16 mouse cellular contexts compared by ENCODE assay signal in genomic region chr1:87394594-87394993, GRCm38 (mm10). TPM values are rescaled to one million over a fixed set of nuclear protein-coding genes. Genes with fewer than 3 reads are reported as not detected.
A peak's percentile ranks its signal among the peaks of the same experiment; 100 is the strongest.
DNase-seq lines count a peak whose midpoint lies in the region; ATAC-seq and TF ChIP-seq lines count a peak whose summit lies in the region.
"Had no signal": no experiment of that assay in that cellular context is flagged by ENCODE, and none has a peak within 500 bp of the region (broad histone marks: within the 10 kb centered on the region; RNA-seq: fewer than 3 reads in every experiment).

Gene Kcnj13 (minus strand): TSS chr1:87394729.

- H3K9me3 ChIP-seq in embryonic facial prominence, embryonic 14.5 days (ENCODE audit: control insufficient read depth, low read length), result no peaks in the 10 kb centered on the region
- no peaks in the 10 kb centered on the region for H3K9me3 ChIP-seq in kidney, postnatal 0 days (replicated peaks; ENCODE audit: low read length)
- no peaks in the 10 kb centered on the region for H3K9me3 ChIP-seq in stomach, embryonic 16.5 days (replicated peaks; ENCODE audit: control insufficient read depth, low read length)
- H3K9me3 ChIP-seq: heart, embryonic 15.5 days; liver, embryonic 15.5 days; midbrain, embryonic 10.5 days had no signal

- no peaks in the 10 kb centered on the region for H3K27me3 ChIP-seq in embryonic facial prominence, embryonic 14.5 days (replicated peaks; ENCODE audit: control insufficient read depth, insufficient read depth, low read length)
- no peaks in the 10 kb centered on the region for H3K27me3 ChIP-seq in kidney, postnatal 0 days (ENCODE audit: insufficient read depth, low read length)
- no peaks in the 10 kb centered on the region for H3K27me3 ChIP-seq in stomach, embryonic 16.5 days (ENCODE audit: control insufficient read depth, insufficient read depth, low read length)
- H3K27me3 ChIP-seq: heart, embryonic 15.5 days; liver, embryonic 15.5 days had no signal

- no peak within 1 kb of the TSS for H3K4me2 ChIP-seq in embryonic facial prominence, embryonic 14.5 days (ENCODE audit: low read depth, low read length)
- H3K4me2 ChIP-seq in kidney, postnatal 0 days (ENCODE audit: low read length), result no peak within 1 kb of the TSS
- peak within 1 kb of the TSS; percentile 3; the same call in 1 of the 2 replicates for H3K4me2 ChIP-seq in stomach, embryonic 16.5 days (ENCODE audit: low read depth, low read length)
- H3K4me2 ChIP-seq: heart, embryonic 15.5 days; liver, embryonic 15.5 days had no signal

- no peak for DNase-seq in lung, adult 2 months
- no peak for DNase-seq in lung, postnatal 10 days
- peak; percentile 21 for DNase-seq in embryonic facial prominence, embryonic 14.5 days (ENCODE audit: low spot score)
- peak; percentile 8 for DNase-seq in kidney, postnatal 0 days (ENCODE audit: low spot score)
- no peak for DNase-seq in gastrocnemius, postnatal 14 days
- DNase-seq: adrenal gland, postnatal 10 days; gastrocnemius, postnatal 36 days; left cerebral cortex, postnatal 4 days; right cerebral cortex, postnatal 25 days had no signal

- peaks cover 24% of the 10 kb centered on the region for H3K36me3 ChIP-seq in embryonic facial prominence, embryonic 14.5 days (ENCODE audit: control insufficient read depth, insufficient read depth, low read length)
- 0 out of 2 replicates have a peak, but pooled peaks cover 3% of the 10 kb centered on the region for H3K36me3 ChIP-seq in kidney, postnatal 0 days (ENCODE audit: insufficient read depth, low read length)
- no peaks in the 10 kb centered on the region for H3K36me3 ChIP-seq in stomach, embryonic 16.5 days (ENCODE audit: control insufficient read depth, insufficient read depth, low read length)

- TF ChIP-seq POLR2A in lung, adult 2 months (IDR thresholded peaks at IDR 0.05; ENCODE audit: borderline replicate concordance, extremely low read depth, low read depth, low read length), result no peak

- TF ChIP-seq CTCF in lung, adult 2 months (IDR thresholded peaks at IDR 0.05; ENCODE audit: insufficient read depth, low read length), result no peak
- TF ChIP-seq CTCF in kidney, postnatal 0 days (IDR thresholded peaks at IDR 0.05; ENCODE audit: low read depth), result no peak

- 0 out of 2 replicates have a peak within 1 kb of the TSS, but pooled peaks have one; percentile 13 for H3K27ac ChIP-seq in embryonic facial prominence, embryonic 14.5 days (replicated peaks; ENCODE audit: low read depth, low read length)
- no peak within 1 kb of the TSS for H3K27ac ChIP-seq in kidney, postnatal 0 days
- peak within 1 kb of the TSS; percentile 10 for H3K27ac ChIP-seq in stomach, embryonic 16.5 days (ENCODE audit: low read length)
- H3K27ac ChIP-seq: heart, embryonic 15.5 days; liver, embryonic 15.5 days; midbrain, embryonic 10.5 days had no signal

- H3K4me3 ChIP-seq in lung, adult 2 months (replicated peaks; ENCODE audit: extremely low read depth, low read depth, low read length), result peak within 1 kb of the TSS; percentile 23
- no peak within 1 kb of the TSS for H3K4me3 ChIP-seq in embryonic facial prominence, embryonic 14.5 days (ENCODE audit: low read depth, low read length)
- H3K4me3 ChIP-seq in kidney, postnatal 0 days (replicated peaks; ENCODE audit: low read depth, low read length), result no peak within 1 kb of the TSS
- no peak within 1 kb of the TSS for H3K4me3 ChIP-seq in stomach, embryonic 16.5 days (replicated peaks; ENCODE audit: low read length)
- H3K4me3 ChIP-seq: heart, embryonic 15.5 days; liver, embryonic 15.5 days; midbrain, embryonic 10.5 days; myocyte had no signal

- 46% methylated on average over 6 of the region's 6 CpGs for WGBS in lung, adult 2 months
- 36% methylated on average over 6 of the region's 6 CpGs for WGBS in embryonic facial prominence, embryonic 14.5 days
- WGBS in kidney, postnatal 0 days, result 37% methylated on average over 6 of the region's 6 CpGs
- WGBS in stomach, embryonic 16.5 days, result 27% methylated on average over 6 of the region's 6 CpGs

- no peak within 1 kb of the TSS for H3K9ac ChIP-seq in embryonic facial prominence, embryonic 14.5 days (ENCODE audit: low read depth, low read length)
- H3K9ac ChIP-seq in kidney, postnatal 0 days (ENCODE audit: low read depth, low read length), result no peak within 1 kb of the TSS
- no peak within 1 kb of the TSS for H3K9ac ChIP-seq in stomach, embryonic 16.5 days (ENCODE audit: low read length)
- H3K9ac ChIP-seq: heart, embryonic 15.5 days; liver, embryonic 15.5 days had no signal

- no peaks in the 10 kb centered on the region; the same call in 1 of the 2 replicates for H3K4me1 ChIP-seq in lung, adult 2 months (ENCODE audit: control insufficient read depth, insufficient read depth, low read length)
- H3K4me1 ChIP-seq in embryonic facial prominence, embryonic 14.5 days (ENCODE audit: control insufficient read depth, insufficient read depth, low read length), result peaks cover 5% of the 10 kb centered on the region; the same call in 1 of the 2 replicates
- no peaks in the 10 kb centered on the region for H3K4me1 ChIP-seq in kidney, postnatal 0 days (replicated peaks; ENCODE audit: insufficient read depth, low read length)
- 0 out of 2 replicates have a peak, but pooled peaks cover 3% of the 10 kb centered on the region for H3K4me1 ChIP-seq in stomach, embryonic 16.5 days (ENCODE audit: control insufficient read depth, insufficient read depth, low read length)
- H3K4me1 ChIP-seq: liver, embryonic 15.5 days had no signal

- intact Hi-C loops in gastrocnemius, postnatal 14 days (cut with DNase I; ENCODE audit: low total_unique reads), result no loop called here

- ATAC-seq in embryonic facial prominence, embryonic 14.5 days (ENCODE audit: low read depth), result peak; percentile 41; the same call in 1 of the 2 replicates
- 0 out of 2 replicates have a peak, but pooled peaks have one; percentile 33 for ATAC-seq in kidney, postnatal 0 days (replicated peaks; ENCODE audit: low FRiP score, low read depth)
- no peak for ATAC-seq in stomach, embryonic 16.5 days (ENCODE audit: insufficient read depth, low FRiP score)
- no peak for ATAC-seq in erythroid progenitor cell, adult 5-6 weeks (replicated peaks; ENCODE audit: low FRiP score, poor library complexity, severe bottlenecking)
- no peak for ATAC-seq in CD4-positive, CD25-positive, alpha-beta regulatory T cell, adult 4 months

RNA-seq across cellular contexts. Expression of gene Kcnj13, which starts in this region (rescaled TPM):
- polyA plus RNA-seq in lung, adult 2 months (2012; rRNA removed), result 8.7 and 14.2 TPM in 2 replicates
- polyA plus RNA-seq in embryonic facial prominence, embryonic 14.5 days (2014; fragmentation: Nextera tagmentation; extraction: Ambion mirVana), result 3.4 and 5.2 TPM in 2 replicates
- polyA plus RNA-seq in kidney, postnatal 0 days (2015; fragmentation: Nextera tagmentation; extraction: Ambion mirVana), result 1.6 and 2.2 TPM in 2 replicates
- 5.0 and 5.4 TPM in 2 replicates for polyA plus RNA-seq in stomach, embryonic 16.5 days (2015; fragmentation: Nextera tagmentation; extraction: Ambion mirVana)
- not detected in 2 replicates for total RNA-seq in erythroid progenitor cell, adult 5-6 weeks (2015; ENCODE audit: low replicate concordance)
- total RNA-seq in erythroid progenitor cell, adult 5-6 weeks (2017; ENCODE audit: low replicate concordance), result not detected in 2 replicates
- not detected for total RNA-seq in gastrocnemius, postnatal 14 days (2021)
- polyA plus RNA-seq in CD4-positive, CD25-positive, alpha-beta regulatory T cell, adult 4 months (2017; shearing (Covaris generic)), result 1 to 10 TPM in 1 of 2 experiments, under 1 TPM in 1; 0.65 to 1.0 TPM
- total RNA-seq: adrenal gland, postnatal 10 days had no signal

Comparison
In these comparisons a context has a peak if more than half of its experiments do, and no peak if none do; other contexts are left out.
1. DNase-seq: peak in embryonic facial prominence, embryonic 14.5 days (single experiment) and kidney, postnatal 0 days (single experiment); none in lung, adult 2 months (single experiment), lung, postnatal 10 days (single experiment) and gastrocnemius, postnatal 14 days (single experiment).
2. ATAC-seq: peak in embryonic facial prominence, embryonic 14.5 days (single experiment) and kidney, postnatal 0 days (single experiment); none in stomach, embryonic 16.5 days (single experiment), erythroid progenitor cell, adult 5-6 weeks (single experiment) and CD4-positive, CD25-positive, alpha-beta regulatory T cell, adult 4 months (single experiment).